Mouse (Mus musculus): Measurements from ENCODE around the gene Slc46a2. TPM values are rescaled to one million over a fixed set of nuclear protein-coding genes. Genes with fewer than 3 reads are reported as not detected.

Slc46a2 gene
- polyA plus RNA-seq, 1 experiment = not detected

DNA sequence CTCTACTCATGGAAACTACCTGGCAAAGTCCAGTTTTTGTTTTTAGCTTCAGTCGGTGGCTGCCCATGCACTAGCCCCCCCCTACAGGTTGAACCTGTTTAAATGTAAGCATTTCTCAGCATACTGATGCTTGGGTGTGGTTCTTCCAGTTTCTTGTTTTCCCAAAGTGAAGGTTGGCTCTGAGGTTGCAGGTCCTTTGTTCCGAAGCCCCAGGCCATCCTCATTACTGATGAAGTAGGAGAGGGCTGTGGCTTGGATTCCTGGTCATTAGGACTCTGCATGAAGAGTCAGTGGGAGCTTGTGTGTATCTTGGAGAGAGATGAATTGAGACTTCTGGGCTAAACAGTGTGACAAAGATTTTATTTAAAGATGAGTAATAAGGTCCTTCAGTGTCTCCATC is 33.6 kb downstream of the Slc46a2 start:
- Histone ChIP-seq H3K27me3 (ENCODE audit: control insufficient read depth) (no peaks in the 10 kb centered on the region), H3K4me1 (ENCODE audit: control insufficient read depth) (peaks cover 4% of the 10 kb centered on the region), H3K4me3 (replicated peaks) (no peak overlapping the region), H3K9me3 (ENCODE audit: control insufficient read depth, low read length) (peaks cover 5% of the 10 kb centered on the region), H3K36me3 (ENCODE audit: control insufficient read depth) (peaks cover 26% of the 10 kb centered on the region)
- TF ChIP-seq TAL1 (IDR thresholded peaks at IDR 0.05; ENCODE audit: low read length) (no peak), GATA1 (IDR thresholded peaks at IDR 0.05; ENCODE audit: low read length) (no peak)

DNA sequence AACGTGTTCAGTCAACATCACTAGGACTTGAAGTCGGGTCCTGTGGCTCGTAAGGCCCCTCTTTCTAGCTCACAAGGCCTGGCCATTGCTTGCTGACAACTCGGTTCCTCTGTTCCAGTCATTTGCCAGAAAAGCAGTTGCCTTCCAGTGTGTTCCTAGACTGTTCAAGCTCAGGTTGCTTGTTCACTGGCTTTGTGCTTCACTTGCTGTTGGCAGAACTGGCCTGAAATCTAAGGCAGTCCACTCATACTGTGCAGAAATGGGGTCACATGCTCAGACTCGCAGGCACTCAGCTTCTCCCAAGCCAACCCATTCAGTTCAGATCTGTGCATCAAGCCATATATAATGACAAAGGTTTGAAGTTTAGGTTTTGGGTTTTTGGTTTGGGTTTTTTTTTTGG is 34.1 kb downstream of the Slc46a2 start:
- Histone ChIP-seq H3K27me3 (ENCODE audit: control insufficient read depth) (no peaks in the 10 kb centered on the region), H3K36me3 (ENCODE audit: control insufficient read depth) (peaks cover 26% of the 10 kb centered on the region), H3K9me3 (ENCODE audit: control insufficient read depth, low read length) (peaks cover 5% of the 10 kb centered on the region), H3K4me3 (replicated peaks) (no peak overlapping the region), H3K4me1 (ENCODE audit: control insufficient read depth) (peaks cover 4% of the 10 kb centered on the region)
- no peak for TF ChIP-seq TAL1 (IDR thresholded peaks at IDR 0.05; ENCODE audit: low read length)
- TF ChIP-seq GATA1 (IDR thresholded peaks at IDR 0.05; ENCODE audit: low read length) = no peak

DNA sequence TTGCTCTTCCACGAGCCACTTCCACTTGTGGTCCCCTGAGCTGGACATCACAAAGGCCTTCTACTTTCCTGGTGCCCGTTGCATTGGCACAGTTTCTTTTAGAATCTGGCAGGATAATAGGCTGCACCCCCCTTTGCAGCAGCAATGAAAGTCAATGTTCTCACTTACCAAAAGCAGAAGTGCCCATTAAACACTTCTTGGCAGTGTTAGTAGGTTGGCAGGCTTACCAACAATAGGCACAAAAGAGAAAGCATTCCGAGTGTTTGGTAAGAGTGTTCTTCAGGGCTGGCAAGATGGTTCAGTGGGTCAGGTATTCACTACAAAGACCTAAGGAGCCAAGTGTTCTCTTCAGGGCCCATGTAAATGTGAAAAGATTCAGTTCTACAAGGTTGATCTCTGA is 35.4 kb downstream of the Slc46a2 start:
- H3K36me3 ChIP-seq (ENCODE audit: control insufficient read depth) = peaks cover 20% of the 10 kb centered on the region
- H3K9me3 ChIP-seq (ENCODE audit: control insufficient read depth, low read length) = peaks cover 5% of the 10 kb centered on the region

DNA sequence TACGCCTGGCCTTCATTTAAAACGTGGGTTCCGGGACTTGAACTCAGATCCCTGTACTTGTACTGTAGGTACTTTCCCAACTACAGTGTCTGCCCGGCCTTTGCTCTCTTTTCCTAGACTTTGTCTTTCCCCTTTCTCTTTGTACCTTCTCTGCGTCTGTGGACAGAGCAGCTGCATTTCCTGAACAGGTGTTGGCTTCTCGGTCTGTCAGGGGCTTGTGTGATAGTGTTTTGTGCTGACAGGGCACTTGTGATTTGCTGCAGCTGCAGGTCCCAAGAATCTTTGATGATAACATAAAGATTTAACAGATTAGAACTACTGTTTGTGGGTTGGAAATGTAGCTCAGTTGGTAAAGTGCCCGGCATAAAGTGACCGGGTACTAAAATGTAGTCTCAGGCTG is 36.3 kb downstream of the Slc46a2 start:
- Histone ChIP-seq H3K4me1 (ENCODE audit: control insufficient read depth) (no peaks in the 10 kb centered on the region), H3K4me3 (replicated peaks) (no peak overlapping the region), H3K9me3 (ENCODE audit: control insufficient read depth, low read length) (peaks cover 5% of the 10 kb centered on the region), H3K27me3 (ENCODE audit: control insufficient read depth) (no peaks in the 10 kb centered on the region), H3K36me3 (ENCODE audit: control insufficient read depth) (peaks cover 20% of the 10 kb centered on the region)
- TF ChIP-seq GATA1 (IDR thresholded peaks at IDR 0.05; ENCODE audit: low read length) (no peak), TAL1 (IDR thresholded peaks at IDR 0.05; ENCODE audit: low read length) (no peak)

More for the DNA sequence above, 35.4 kb downstream of the Slc46a2 start:
- H3K27me3 ChIP-seq (ENCODE audit: control insufficient read depth) = no peaks in the 10 kb centered on the region
- peaks cover 4% of the 10 kb centered on the region for H3K4me1 ChIP-seq (ENCODE audit: control insufficient read depth)
- TF ChIP-seq GATA1 (IDR thresholded peaks at IDR 0.05; ENCODE audit: low read length) = no peak
- TF ChIP-seq TAL1 (IDR thresholded peaks at IDR 0.05; ENCODE audit: low read length) = no peak
- no peak overlapping the region for H3K4me3 ChIP-seq (replicated peaks)

DNA sequence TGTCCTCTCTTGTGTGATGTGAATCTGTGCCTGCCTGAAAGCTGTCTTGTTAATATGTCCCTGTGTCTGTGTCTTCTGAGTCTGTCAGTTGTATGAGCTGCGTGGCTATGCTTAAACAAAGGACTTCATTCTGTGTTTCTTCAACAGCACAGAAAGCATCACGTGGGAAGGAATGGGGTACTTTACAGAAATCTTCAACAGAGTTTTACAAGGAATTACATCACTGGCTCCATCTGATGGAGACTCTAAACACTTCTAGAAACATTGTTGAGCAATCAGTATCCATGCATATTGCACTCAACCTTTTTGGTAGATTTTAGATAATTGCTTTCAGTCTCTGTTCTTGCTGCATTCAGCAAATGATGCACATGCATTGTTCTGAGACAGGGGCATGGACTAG is 37.8 kb downstream of the Slc46a2 start:
- no peaks in the 10 kb centered on the region for H3K27me3 ChIP-seq (ENCODE audit: control insufficient read depth)
- peaks cover 9% of the 10 kb centered on the region for H3K36me3 ChIP-seq (ENCODE audit: control insufficient read depth)
- H3K4me1 ChIP-seq (ENCODE audit: control insufficient read depth) = peaks cover 1% of the 10 kb centered on the region; the same call in 1 of the 2 replicates
- H3K9me3 ChIP-seq (ENCODE audit: control insufficient read depth, low read length) = no peaks in the 10 kb centered on the region
- TF ChIP-seq GATA1 (IDR thresholded peaks at IDR 0.05; ENCODE audit: low read length) (no peak), TAL1 (IDR thresholded peaks at IDR 0.05; ENCODE audit: low read length) (no peak)
- no peak overlapping the region for H3K4me3 ChIP-seq (replicated peaks)

DNA sequence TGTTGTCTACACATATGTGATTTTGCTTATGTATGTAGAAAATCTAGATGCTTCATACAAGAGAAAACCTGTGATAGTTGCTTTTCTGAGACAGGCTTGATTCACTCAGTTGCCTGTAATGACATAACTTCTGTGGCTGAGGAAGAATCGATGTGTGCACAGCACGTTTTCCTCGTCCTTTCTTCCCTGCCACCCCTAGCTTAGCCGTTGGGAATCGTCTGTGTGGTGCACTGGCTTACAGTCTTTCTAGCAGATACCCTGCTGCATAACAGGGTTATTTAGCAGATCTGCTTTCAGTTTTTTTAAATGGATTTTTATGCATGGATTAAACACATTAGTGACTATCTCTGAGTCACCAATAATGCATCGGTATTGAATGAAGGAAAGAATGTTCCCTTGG is 38.3 kb downstream of the Slc46a2 start:
- Histone ChIP-seq H3K4me1 (ENCODE audit: control insufficient read depth) (peaks cover 1% of the 10 kb centered on the region; the same call in 1 of the 2 replicates), H3K4me3 (replicated peaks) (no peak overlapping the region), H3K27me3 (ENCODE audit: control insufficient read depth) (no peaks in the 10 kb centered on the region), H3K9me3 (ENCODE audit: control insufficient read depth, low read length) (no peaks in the 10 kb centered on the region), H3K36me3 (ENCODE audit: control insufficient read depth) (peaks cover 8% of the 10 kb centered on the region; the same call in 1 of the 2 replicates)
- TF ChIP-seq TAL1 (IDR thresholded peaks at IDR 0.05; ENCODE audit: low read length) = no peak
- TF ChIP-seq GATA1 (IDR thresholded peaks at IDR 0.05; ENCODE audit: low read length) = no peak

DNA sequence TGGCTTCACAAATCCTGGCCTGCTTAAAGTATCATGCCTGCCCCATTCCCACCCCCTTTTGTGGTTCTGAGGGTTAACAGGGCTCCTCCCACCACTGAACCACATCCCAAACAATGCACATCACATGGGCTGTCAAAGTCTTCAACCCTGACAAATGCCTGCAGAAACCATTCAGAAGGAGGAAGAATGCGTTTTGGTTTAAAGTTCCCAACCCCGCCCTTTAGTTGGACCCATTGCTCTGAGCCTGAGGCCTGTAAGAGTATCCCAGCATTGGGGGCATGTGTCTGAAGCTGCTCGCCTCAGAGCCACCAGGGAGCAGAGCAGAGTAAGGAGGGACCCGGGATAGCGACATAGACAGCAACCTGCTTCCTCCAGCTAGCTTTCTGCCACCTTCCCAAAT is 41.0 kb downstream of the Slc46a2 start:
- peaks cover 1% of the 10 kb centered on the region; the same call in 1 of the 2 replicates for H3K4me1 ChIP-seq (ENCODE audit: control insufficient read depth)
- TF ChIP-seq TAL1 (IDR thresholded peaks at IDR 0.05; ENCODE audit: low read length) = no peak
- TF ChIP-seq GATA1 (IDR thresholded peaks at IDR 0.05; ENCODE audit: low read length) = no peak
- H3K36me3 ChIP-seq (ENCODE audit: control insufficient read depth) = peaks cover under 1% of the 10 kb centered on the region; the same call in 1 of the 2 replicates

DNA sequence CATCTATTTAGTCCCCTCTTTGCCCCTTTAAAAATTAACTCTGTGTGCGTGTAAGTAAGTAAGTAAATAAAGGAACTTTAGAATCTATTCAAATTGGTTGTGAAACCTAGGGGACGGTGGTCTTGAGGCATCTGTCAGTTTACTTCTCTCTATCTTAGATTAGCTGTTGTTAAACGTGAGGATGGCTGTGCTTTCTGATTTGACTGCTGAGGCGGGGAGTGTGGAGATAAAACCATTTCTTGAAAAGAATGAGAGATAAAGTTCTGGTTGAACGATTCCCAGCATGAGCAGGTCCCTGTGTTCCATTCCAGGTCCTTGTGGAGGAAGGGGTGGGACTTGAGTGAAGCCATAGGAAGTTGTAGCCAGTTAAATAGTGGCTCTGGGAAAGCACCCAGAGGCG is 41.6 kb downstream of the Slc46a2 start:
- Histone ChIP-seq H3K4me3 (replicated peaks) (no peak overlapping the region), H3K4me1 (ENCODE audit: control insufficient read depth) (peaks cover 1% of the 10 kb centered on the region; the same call in 1 of the 2 replicates)
- no peak for TF ChIP-seq GATA1 (IDR thresholded peaks at IDR 0.05; ENCODE audit: low read length)
- no peak for TF ChIP-seq TAL1 (IDR thresholded peaks at IDR 0.05; ENCODE audit: low read length)

More for the DNA sequence above, 41.0 kb downstream of the Slc46a2 start:
- H3K9me3 ChIP-seq (ENCODE audit: control insufficient read depth, low read length) = no peaks in the 10 kb centered on the region
- H3K27me3 ChIP-seq (ENCODE audit: control insufficient read depth) = no peaks in the 10 kb centered on the region
- no peak overlapping the region for H3K4me3 ChIP-seq (replicated peaks)

DNA sequence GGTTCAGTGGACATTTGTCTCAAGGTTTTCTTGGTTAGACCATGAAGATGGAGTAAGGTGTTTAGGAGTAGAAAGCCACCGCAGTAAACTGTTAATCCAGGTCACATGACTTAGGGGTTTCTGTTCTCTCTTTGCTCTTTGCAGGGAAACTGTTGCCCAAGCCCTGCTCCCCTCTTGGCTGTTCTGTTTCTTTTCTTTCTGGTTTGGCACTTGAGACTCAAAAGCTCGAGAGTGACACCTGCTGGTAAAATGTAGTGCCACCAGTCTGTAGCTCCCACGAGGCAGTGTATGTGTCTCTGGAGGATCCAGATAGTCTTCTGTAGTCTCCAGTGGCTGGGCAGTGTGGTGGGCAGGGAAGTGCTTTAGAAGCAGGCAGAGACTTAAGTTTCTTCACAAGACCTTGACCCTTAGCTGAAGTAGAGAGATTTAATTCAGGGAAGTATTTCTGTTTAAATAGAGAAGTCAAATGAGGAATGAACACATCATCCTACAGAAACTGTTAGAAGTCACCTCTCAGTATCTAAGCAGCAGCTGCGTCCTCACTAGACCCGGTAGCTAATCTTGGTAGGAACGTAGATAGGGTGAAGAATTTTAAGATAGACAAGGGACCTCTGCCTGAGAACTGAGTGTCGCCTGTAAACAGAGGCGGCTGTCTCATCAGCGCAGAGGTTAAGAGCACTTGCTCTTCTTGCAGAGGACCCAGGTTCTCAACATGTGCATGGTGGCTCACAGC is 43.8 kb downstream of the Slc46a2 start:
- H3K9me3 ChIP-seq (ENCODE audit: control insufficient read depth, low read length) = no peaks in the 10 kb centered on the region

More for the DNA sequence above, 41.6 kb downstream of the Slc46a2 start:
- Histone ChIP-seq H3K27me3 (ENCODE audit: control insufficient read depth) (no peaks in the 10 kb centered on the region), H3K9me3 (ENCODE audit: control insufficient read depth, low read length) (no peaks in the 10 kb centered on the region), H3K36me3 (ENCODE audit: control insufficient read depth) (no peaks in the 10 kb centered on the region)

More for the DNA sequence above, 43.8 kb downstream of the Slc46a2 start:
- no peak overlapping the region for H3K4me3 ChIP-seq (replicated peaks)
- H3K27me3 ChIP-seq (ENCODE audit: control insufficient read depth) = no peaks in the 10 kb centered on the region
- H3K4me1 ChIP-seq (ENCODE audit: control insufficient read depth) = peaks cover 1% of the 10 kb centered on the region; the same call in 1 of the 2 replicates
- H3K36me3 ChIP-seq (ENCODE audit: control insufficient read depth) = no peaks in the 10 kb centered on the region
- TF ChIP-seq TAL1 (IDR thresholded peaks at IDR 0.05; ENCODE audit: low read length) (no peak), GATA1 (IDR thresholded peaks at IDR 0.05; ENCODE audit: low read length) (no peak)

Data from erythroblast, embryonic 14.5 days (primary cell).